Mouse (Mus musculus): ENCODE measurements at regions not wholly inside any gene's neighbourhood (a gene's known extent, or its start where the extent isn't known, plus 50 kb on each side); places are given as distances from the start of the nearest gene placed in this dataset.

DNA sequence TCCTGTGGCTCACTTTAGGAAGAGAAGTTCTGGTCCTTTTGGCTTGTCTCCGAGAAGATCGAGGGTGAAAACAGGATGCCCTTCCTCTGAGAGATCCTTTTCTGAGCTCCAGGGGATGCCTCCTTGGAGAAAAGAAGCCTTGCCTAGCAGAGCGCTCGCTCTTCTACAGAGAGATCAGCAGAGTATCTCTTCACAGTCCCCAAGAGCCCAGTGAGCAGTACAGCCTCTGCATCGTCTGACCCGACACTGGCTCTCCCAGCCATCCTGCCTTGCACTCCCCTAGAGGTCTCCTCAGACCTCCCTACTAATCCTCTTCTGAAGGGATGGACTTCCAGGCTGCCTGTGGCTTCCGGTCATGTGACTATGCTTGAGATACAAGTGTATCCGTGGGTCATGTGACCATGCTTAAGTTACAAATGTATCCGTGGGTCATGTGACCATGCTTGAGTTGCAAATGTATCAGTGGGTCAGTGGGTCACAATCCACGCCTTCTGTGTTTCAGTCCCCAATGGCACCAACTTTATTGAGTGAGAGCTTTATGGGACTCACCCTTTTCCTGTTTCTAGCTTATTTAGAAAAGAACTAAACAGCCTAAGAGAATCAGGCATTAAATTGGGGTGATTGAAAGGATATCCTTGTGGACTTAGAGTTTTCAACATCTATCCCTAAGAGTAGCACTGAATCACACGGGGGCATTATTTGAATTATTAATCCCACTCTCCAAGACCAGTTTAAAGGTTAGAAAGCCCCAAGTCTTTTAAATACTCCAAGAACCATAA lies 59.8 kb upstream of the Cpm start:
- no peak for TF ChIP-seq CTCF (IDR thresholded peaks at IDR 0.05; ENCODE audit: extremely low read depth, insufficient read depth, low read length)
- TF ChIP-seq POLR2A (IDR thresholded peaks at IDR 0.05; ENCODE audit: extremely low read depth, insufficient read depth, low read length): no peak
